Mouse (Mus musculus) liver, embryonic 13.5 days (tissue): ENCODE results near the gene Slc35b1. TPM values are rescaled to one million over a fixed set of nuclear protein-coding genes. Genes with fewer than 3 reads are reported as not detected.

ENCODE experiments used
- ATAC-seq: fragments of 200-750 bp; cut with Nextera tagmentation; 2 replicates; pipeline ENCODE4 v1.8.0; 2017; ENCODE audit warnings: low read depth, mild to moderate bottlenecking, moderate number of reproducible peaks, moderate library complexity
- DNase-seq: peaks from one replicate; pipeline ENCODE4 v3.0.0; 2022
- H3K27ac ChIP-seq: fragments of 300-500 bp; sonication (generic); 2 replicates; pipeline ENCODE4 v1.5.1; 2015; ENCODE audit warnings: moderate library complexity, mild to moderate bottlenecking, inconsistent platforms
- H3K27me3 ChIP-seq: fragments of 300-500 bp; sonication (generic); 2 replicates; pipeline ENCODE4 v1.6.1; 2015; ENCODE audit warnings: mild to moderate bottlenecking, inconsistent platforms
- H3K36me3 ChIP-seq: fragments of 300-500 bp; sonication (generic); 2 replicates; pipeline ENCODE4 v1.6.1; 2015; ENCODE audit warnings: mild to moderate bottlenecking, inconsistent platforms
- H3K4me1 ChIP-seq: fragments of 300-500 bp; sonication (generic); replicated peaks from 2 replicates; pipeline ENCODE4 v1.6.1; 2015; ENCODE audit warnings: inconsistent platforms
- H3K4me2 ChIP-seq: fragments of 300-500 bp; sonication (generic); 2 replicates; pipeline ENCODE4 v1.6.1; 2015; ENCODE audit warnings: inconsistent platforms, mild to moderate bottlenecking, moderate library complexity
- H3K4me3 ChIP-seq: fragments of 300-500 bp; sonication (generic); replicated peaks from 2 replicates; pipeline ENCODE4 v1.5.1; 2015; ENCODE audit warnings: mild to moderate bottlenecking, inconsistent platforms
- H3K9ac ChIP-seq: fragments of 300-500 bp; sonication (generic); 2 replicates; pipeline ENCODE4 v1.6.1; 2015; ENCODE audit warnings: mild to moderate bottlenecking, inconsistent platforms
- H3K9me3 ChIP-seq: fragments of 300-500 bp; sonication (generic); replicated peaks from 2 replicates; pipeline ENCODE4 v1.6.1; 2016; ENCODE audit warnings: inconsistent platforms
- WGBS: fragments of 180-500 bp; shearing (Covaris S2); methylation state at CpG from one replicate; pipeline ENCODE4 v1.1.7; 2015; ENCODE audit not compliant: insufficient replicate concordance; 5-methylcytosine and 5-hydroxymethylcytosine counted together
- polyA plus RNA-seq: library from polyadenylated mRNA; unstranded; fragments of >200 nt; fragmentation: Nextera tagmentation; extraction: Ambion mirVana; gene quantifications from 2 replicates; pipeline ENCODE4 v1.2.1, GENCODE M21; 2015

Gene Slc35b1
- polyA plus RNA-seq, 1 experiment from 2014 or later: 54.7 TPM

GRCm38 (mm10) chr11:95383331-95383986 lies 1.0 kb upstream of the Slc35b1 start:
- peaks cover 46% of the 10 kb centered on the region for H3K4me1 ChIP-seq
- H3K9me3 ChIP-seq: no peaks in the 10 kb centered on the region
- H3K36me3 ChIP-seq: peaks cover 67% of the 10 kb centered on the region
- DNase-seq (peak; percentile 15), ATAC-seq (no peak)
- 69% methylated on average over 5 of the region's 5 CpGs for WGBS
- H3K4me2 ChIP-seq: peak overlapping the region; percentile 77
- H3K9ac ChIP-seq: no peak overlapping the region
- peak overlapping the region; percentile 76; the same call in 1 of the 2 replicates for H3K4me3 ChIP-seq
- H3K27me3 ChIP-seq: no peaks in the 10 kb centered on the region
- H3K27ac ChIP-seq: peak overlapping the region; percentile 90

GRCm38 (mm10) chr11:95384004-95384318 lies 531 bp upstream of the Slc35b1 start:
- Histone ChIP-seq H3K4me1 (peaks cover 46% of the 10 kb centered on the region), H3K9me3 (no peaks in the 10 kb centered on the region), H3K27ac (peak overlapping the region; percentile 90), H3K9ac (peak overlapping the region; percentile 86), H3K27me3 (no peaks in the 10 kb centered on the region), H3K36me3 (peaks cover 67% of the 10 kb centered on the region), H3K4me2 (peak overlapping the region; percentile 77), H3K4me3 (peak overlapping the region; percentile 76)
- 32% methylated on average over 9 of the region's 9 CpGs for WGBS
- ATAC-seq: no peak
- DNase-seq: no peak

GRCm38 (mm10) chr11:95384973-95385320 lies 455 bp downstream of the Slc35b1 start:
- DNase-seq (no peak), ATAC-seq (no peak)
- H3K36me3 ChIP-seq: peaks cover 67% of the 10 kb centered on the region
- under 1% methylated on average over 14 of the region's 14 CpGs for WGBS
- H3K4me2 ChIP-seq: peak overlapping the region; percentile 77
- no peaks in the 10 kb centered on the region for H3K9me3 ChIP-seq
- peak overlapping the region; percentile 86 for H3K9ac ChIP-seq
- H3K27ac ChIP-seq: peak overlapping the region; percentile 90
- no peaks in the 10 kb centered on the region for H3K27me3 ChIP-seq
- peaks cover 46% of the 10 kb centered on the region for H3K4me1 ChIP-seq
- peak overlapping the region; percentile 76 for H3K4me3 ChIP-seq

GRCm38 (mm10) chr11:95387354-95387753 lies 2.9 kb downstream of the Slc35b1 start:
- no peak overlapping the region for H3K4me3 ChIP-seq
- DNase-seq: no peak
- no peak overlapping the region for H3K9ac ChIP-seq
- WGBS: 71% methylated on average over 7 of the region's 7 CpGs
- H3K27me3 ChIP-seq: no peaks in the 10 kb centered on the region
- peaks cover 36% of the 10 kb centered on the region for H3K4me1 ChIP-seq
- H3K4me2 ChIP-seq: no peak overlapping the region
- peaks cover 68% of the 10 kb centered on the region for H3K36me3 ChIP-seq
- ATAC-seq: no peak
- H3K9me3 ChIP-seq: no peaks in the 10 kb centered on the region
- H3K27ac ChIP-seq: no peak overlapping the region

GRCm38 (mm10) chr11:95389006-95389405 lies 4.5 kb downstream of the Slc35b1 start:
- H3K9me3 ChIP-seq: no peaks in the 10 kb centered on the region
- peaks cover 23% of the 10 kb centered on the region for H3K4me1 ChIP-seq
- no peaks in the 10 kb centered on the region for H3K27me3 ChIP-seq
- H3K27ac ChIP-seq: no peak overlapping the region
- H3K4me3 ChIP-seq: no peak overlapping the region
- DNase-seq: no peak
- no peak overlapping the region for H3K4me2 ChIP-seq
- 68% methylated on average over 3 of the region's 3 CpGs for WGBS
- H3K36me3 ChIP-seq: peaks cover 63% of the 10 kb centered on the region
- no peak overlapping the region for H3K9ac ChIP-seq
- no peak for ATAC-seq

GRCm38 (mm10) chr11:95390420-95390819 lies 5.9 kb downstream of the Slc35b1 start:
- WGBS: 78% methylated on average over 6 of the region's 6 CpGs
- Histone ChIP-seq H3K36me3 (peaks cover 63% of the 10 kb centered on the region), H3K9ac (no peak overlapping the region), H3K27me3 (no peaks in the 10 kb centered on the region), H3K27ac (no peak overlapping the region), H3K4me3 (no peak overlapping the region), H3K9me3 (no peaks in the 10 kb centered on the region), H3K4me2 (no peak overlapping the region), H3K4me1 (peaks cover 19% of the 10 kb centered on the region)
- DNase-seq: no peak
- no peak for ATAC-seq

GRCm38 (mm10) chr11:95391201-95391600 lies 6.7 kb downstream of the Slc35b1 start:
- peaks cover 63% of the 10 kb centered on the region for H3K36me3 ChIP-seq
- no peak overlapping the region for H3K4me2 ChIP-seq
- ATAC-seq: no peak
- DNase-seq: no peak
- peaks cover 11% of the 10 kb centered on the region for H3K4me1 ChIP-seq
- no peak overlapping the region for H3K27ac ChIP-seq
- no peaks in the 10 kb centered on the region for H3K27me3 ChIP-seq
- H3K9ac ChIP-seq: no peak overlapping the region
- WGBS: 76% methylated on average over 4 of the region's 4 CpGs
- no peak overlapping the region for H3K4me3 ChIP-seq
- H3K9me3 ChIP-seq: no peaks in the 10 kb centered on the region

GRCm38 (mm10) chr11:95391743-95392142 lies 7.3 kb downstream of the Slc35b1 start:
- DNase-seq (no peak), ATAC-seq (no peak)
- Histone ChIP-seq H3K9ac (no peak overlapping the region), H3K9me3 (no peaks in the 10 kb centered on the region), H3K27ac (no peak overlapping the region), H3K4me2 (no peak overlapping the region), H3K4me3 (no peak overlapping the region), H3K27me3 (no peaks in the 10 kb centered on the region), H3K36me3 (peaks cover 58% of the 10 kb centered on the region), H3K4me1 (peaks cover 6% of the 10 kb centered on the region)
- 84% methylated on average over 5 of the region's 5 CpGs for WGBS

- Histone ChIP-seq H3K4me2 (no peak overlapping the region), H3K4me3 (no peak overlapping the region), H3K4me1 (peaks cover 2% of the 10 kb centered on the region), H3K9me3 (no peaks in the 10 kb centered on the region), H3K9ac (no peak overlapping the region), H3K27ac (no peak overlapping the region), H3K36me3 (peaks cover 53% of the 10 kb centered on the region), H3K27me3 (no peaks in the 10 kb centered on the region)
- ATAC-seq (no peak), DNase-seq (no peak)
- WGBS: 67% methylated on average over 7 of the region's 7 CpGs
Measured at GRCm38 (mm10) chr11:95392223-95392667, 7.8 kb downstream of the Slc35b1 start.

- WGBS: 75% methylated on average over 11 of the region's 11 CpGs
- H3K27ac ChIP-seq: no peak overlapping the region
Measured at GRCm38 (mm10) chr11:95392708-95393499, 8.4 kb downstream of the Slc35b1 start.

GRCm38 (mm10) chr11:95393500-95393816 lies 9.0 kb downstream of the Slc35b1 start:
- H3K4me1 ChIP-seq: no peaks in the 10 kb centered on the region
- H3K4me2 ChIP-seq: no peak overlapping the region
- H3K36me3 ChIP-seq: peaks cover 41% of the 10 kb centered on the region
- DNase-seq: no peak
- ATAC-seq: no peak
- H3K27ac ChIP-seq: no peak overlapping the region
- WGBS: 51% methylated on average over 5 of the region's 5 CpGs
- H3K9me3 ChIP-seq: no peaks in the 10 kb centered on the region
- no peak overlapping the region for H3K4me3 ChIP-seq
- H3K27me3 ChIP-seq: peaks cover under 1% of the 10 kb centered on the region; the same call in 1 of the 2 replicates
- H3K9ac ChIP-seq: no peak overlapping the region

More at GRCm38 (mm10) chr11:95392708-95393499, 8.4 kb downstream of the Slc35b1 start:
- H3K4me3 ChIP-seq: no peak overlapping the region
- DNase-seq (no peak), ATAC-seq (no peak)
- H3K4me2 ChIP-seq: no peak overlapping the region
- H3K27me3 ChIP-seq: no peaks in the 10 kb centered on the region; the same call in 1 of the 2 replicates
- H3K9me3 ChIP-seq: no peaks in the 10 kb centered on the region
- no peak overlapping the region for H3K9ac ChIP-seq
- peaks cover 46% of the 10 kb centered on the region for H3K36me3 ChIP-seq
- H3K4me1 ChIP-seq: no peaks in the 10 kb centered on the region

GRCm38 (mm10) chr11:95394112-95394511 lies 9.6 kb downstream of the Slc35b1 start:
- Histone ChIP-seq H3K27ac (no peak overlapping the region), H3K36me3 (peaks cover 34% of the 10 kb centered on the region), H3K4me1 (no peaks in the 10 kb centered on the region), H3K9me3 (no peaks in the 10 kb centered on the region), H3K9ac (no peak overlapping the region), H3K4me3 (no peak overlapping the region), H3K27me3 (peaks cover 7% of the 10 kb centered on the region; the same call in 1 of the 2 replicates), H3K4me2 (no peak overlapping the region)
- ATAC-seq (no peak), DNase-seq (no peak)
- WGBS: 57% methylated on average over 5 of the region's 5 CpGs
